Mouse (Mus musculus) brown adipose tissue, adult 24 weeks (tissue): ENCODE measurements at regions not wholly inside any gene's neighbourhood (a gene's known extent, or its start where the extent isn't known, plus 50 kb on each side); places are given as distances from the start of the nearest gene placed in this dataset.

ENCODE experiments used
- H3K27ac ChIP-seq: fragments of 200-500 bp; replicated peaks from 2 replicates; pipeline ENCODE4 v1.5.1; 2012; ENCODE audit warnings: low read depth, mild to moderate bottlenecking, low read length
- H3K4me1 ChIP-seq: fragments of 200-500 bp; 2 replicates; pipeline ENCODE4 v1.6.1; 2012; ENCODE audit warnings: low read length, mixed read lengths; ENCODE audit not compliant: control insufficient read depth, insufficient read depth, insufficient read length
- H3K4me3 ChIP-seq: fragments of 200-500 bp; 2 replicates; pipeline ENCODE4 v1.5.1; 2012; ENCODE audit warnings: low read depth, mild to moderate bottlenecking, low read length, moderate library complexity; ENCODE audit not compliant: insufficient read depth

GRCm38 (mm10) chr14:105402556-105402955 lies 144.2 kb downstream of the Ndfip2 start:
- Histone ChIP-seq H3K4me1 (no peaks in the 10 kb centered on the region), H3K4me3 (no peak overlapping the region), H3K27ac (no peak overlapping the region)

DNA sequence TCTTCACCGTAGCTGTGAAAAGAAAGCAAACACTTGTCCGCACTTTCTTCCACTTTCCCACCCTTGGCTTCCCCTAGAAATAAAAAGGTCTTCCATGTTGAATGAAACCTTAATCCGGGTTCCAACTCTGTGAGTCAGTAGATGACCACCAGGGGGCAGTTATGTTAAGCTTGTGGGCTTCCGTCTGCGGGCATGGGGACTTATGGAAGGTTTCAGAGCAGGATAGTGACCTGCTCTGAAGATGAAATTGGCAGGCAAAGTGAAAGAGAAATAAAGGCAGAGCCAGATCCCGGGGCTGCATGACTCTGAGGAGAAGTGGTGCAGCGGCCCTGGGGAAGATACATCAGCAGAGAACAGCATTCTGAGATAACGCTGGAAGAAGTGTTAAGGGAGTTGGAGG lies 139.1 kb downstream of the Ndfip2 start:
- H3K4me1 ChIP-seq: no peaks in the 10 kb centered on the region
- no peak overlapping the region for H3K27ac ChIP-seq
- no peak overlapping the region for H3K4me3 ChIP-seq

DNA sequence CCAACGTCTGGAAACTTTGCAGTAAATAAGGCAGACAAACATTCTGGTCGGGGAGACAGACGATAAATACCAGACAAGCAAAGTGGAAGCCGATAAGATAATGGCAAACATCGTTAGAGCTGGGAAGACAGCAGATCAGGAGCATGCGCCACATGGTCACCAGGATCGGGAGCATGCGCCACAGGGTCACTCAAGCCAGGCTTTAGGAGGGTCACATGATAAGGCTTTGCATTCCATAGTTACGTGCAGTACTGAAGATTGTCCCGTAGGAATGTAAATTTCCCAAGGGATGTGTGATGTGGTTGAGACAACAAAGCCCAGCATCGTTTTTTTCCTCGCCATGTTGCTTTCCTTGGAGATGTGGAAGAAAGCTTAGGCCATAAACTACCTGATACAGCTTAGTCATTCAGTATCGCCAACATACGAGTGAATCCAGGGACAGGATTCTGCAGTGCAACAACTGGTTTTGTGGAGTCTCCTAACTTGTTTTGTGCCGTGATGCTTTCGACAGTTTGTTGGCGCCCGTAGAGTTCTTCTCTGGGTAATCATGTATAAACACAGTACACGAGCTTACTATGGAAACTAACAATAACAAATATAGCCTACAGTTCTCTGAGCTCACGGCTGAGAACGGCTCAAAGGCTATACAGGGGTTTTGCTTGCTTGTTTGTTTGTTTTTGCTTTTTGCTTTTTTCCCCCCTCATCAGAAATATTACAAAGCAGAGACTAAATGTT lies 133.9 kb downstream of the Ndfip2 start:
- H3K27ac ChIP-seq: no peak overlapping the region
- H3K4me1 ChIP-seq: no peaks in the 10 kb centered on the region
- no peak overlapping the region for H3K4me3 ChIP-seq

DNA sequence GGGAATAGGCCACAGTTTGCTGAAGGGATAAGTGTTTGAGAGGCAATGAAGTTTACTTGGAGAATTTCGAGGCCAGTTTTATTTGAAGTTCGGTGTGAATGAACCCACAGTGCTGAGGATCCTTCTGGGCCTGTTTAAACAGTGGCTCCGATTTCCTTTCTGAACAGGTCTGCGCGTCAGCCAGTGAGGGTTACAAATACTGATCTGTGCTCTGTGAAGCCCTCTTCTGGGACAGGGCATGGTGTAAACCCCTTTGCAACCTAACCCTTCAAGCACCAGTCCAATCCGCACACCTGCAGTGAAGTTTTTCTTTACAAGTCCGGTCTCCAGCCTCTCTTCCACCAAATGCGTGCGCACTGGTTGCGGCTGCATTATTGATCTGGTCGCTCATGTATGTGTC lies 133.1 kb downstream of the Ndfip2 start:
- H3K27ac ChIP-seq: no peak overlapping the region

DNA sequence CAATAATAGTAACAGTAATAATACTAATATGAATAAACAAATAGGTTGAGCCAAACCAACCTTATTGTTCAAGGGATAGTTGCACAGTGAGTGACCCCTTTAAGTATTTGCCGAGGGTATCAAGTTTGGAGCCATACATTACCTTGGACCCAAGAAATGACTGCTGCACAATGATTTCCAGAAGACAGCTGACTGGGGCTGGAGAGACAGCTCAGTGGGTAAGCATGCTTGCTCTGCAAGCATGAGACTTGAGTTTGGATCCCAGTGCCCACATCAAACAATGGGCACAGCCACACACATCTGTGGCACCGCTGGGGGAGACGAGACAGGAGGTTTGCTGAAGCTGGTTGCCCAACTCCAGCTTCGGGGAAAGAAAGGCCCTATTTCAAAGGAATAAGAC lies 126.7 kb downstream of the Ndfip2 start:
- H3K4me1 ChIP-seq: no peaks in the 10 kb centered on the region
- H3K27ac ChIP-seq: no peak overlapping the region
- no peak overlapping the region for H3K4me3 ChIP-seq

More for the DNA sequence above, 133.1 kb downstream of the Ndfip2 start:
- H3K4me3 ChIP-seq: no peak overlapping the region
- no peaks in the 10 kb centered on the region for H3K4me1 ChIP-seq

- H3K4me1 ChIP-seq: no peaks in the 10 kb centered on the region
- H3K27ac ChIP-seq: no peak overlapping the region
- no peak overlapping the region for H3K4me3 ChIP-seq
Observed at GRCm38 (mm10) chr14:105383382-105383781, 125.0 kb downstream of the Ndfip2 start.

DNA sequence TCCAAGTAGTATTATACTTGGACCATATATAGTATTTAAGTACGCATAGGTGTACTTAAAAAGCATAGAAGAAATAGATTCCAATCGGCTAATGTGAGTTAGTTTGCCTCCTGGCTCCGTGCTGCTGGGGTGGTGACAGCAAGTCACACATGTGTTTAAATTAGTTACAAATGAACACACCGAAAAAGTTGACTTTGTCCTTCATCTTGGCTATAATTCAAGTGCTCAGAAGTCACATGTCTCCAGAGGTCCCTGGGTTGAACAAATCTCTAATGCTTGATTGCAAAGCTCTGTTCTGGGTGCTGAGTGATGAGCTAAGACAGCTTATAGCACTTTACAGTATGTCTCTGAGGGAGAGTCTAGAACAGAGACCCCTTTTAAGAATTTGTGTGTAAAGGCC lies 121.7 kb downstream of the Ndfip2 start:
- H3K4me1 ChIP-seq: no peaks in the 10 kb centered on the region
- no peak overlapping the region for H3K4me3 ChIP-seq

DNA sequence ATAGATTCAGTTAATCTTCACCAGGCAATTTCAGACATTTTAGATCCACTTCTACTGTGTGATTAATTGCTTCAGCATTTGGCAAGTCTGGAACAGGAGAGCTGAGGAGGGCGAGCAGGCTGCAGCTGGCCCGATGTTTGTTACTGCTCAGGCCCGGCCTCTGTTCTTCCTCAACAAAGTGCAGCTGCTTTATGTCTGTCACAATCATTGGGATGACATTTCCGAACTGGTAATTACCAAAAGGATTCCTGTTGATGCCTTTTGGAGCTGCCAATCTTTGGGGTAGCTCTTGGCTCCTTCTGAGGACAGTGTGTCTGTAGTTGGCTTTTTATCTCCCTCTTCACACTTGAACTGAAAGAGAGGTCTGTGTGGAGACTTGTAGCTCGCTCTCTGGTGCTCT lies 119.4 kb downstream of the Ndfip2 start:
- Histone ChIP-seq H3K27ac (no peak overlapping the region), H3K4me1 (no peaks in the 10 kb centered on the region), H3K4me3 (no peak overlapping the region)

More for the DNA sequence above, 121.7 kb downstream of the Ndfip2 start:
- H3K27ac ChIP-seq: no peak overlapping the region

DNA sequence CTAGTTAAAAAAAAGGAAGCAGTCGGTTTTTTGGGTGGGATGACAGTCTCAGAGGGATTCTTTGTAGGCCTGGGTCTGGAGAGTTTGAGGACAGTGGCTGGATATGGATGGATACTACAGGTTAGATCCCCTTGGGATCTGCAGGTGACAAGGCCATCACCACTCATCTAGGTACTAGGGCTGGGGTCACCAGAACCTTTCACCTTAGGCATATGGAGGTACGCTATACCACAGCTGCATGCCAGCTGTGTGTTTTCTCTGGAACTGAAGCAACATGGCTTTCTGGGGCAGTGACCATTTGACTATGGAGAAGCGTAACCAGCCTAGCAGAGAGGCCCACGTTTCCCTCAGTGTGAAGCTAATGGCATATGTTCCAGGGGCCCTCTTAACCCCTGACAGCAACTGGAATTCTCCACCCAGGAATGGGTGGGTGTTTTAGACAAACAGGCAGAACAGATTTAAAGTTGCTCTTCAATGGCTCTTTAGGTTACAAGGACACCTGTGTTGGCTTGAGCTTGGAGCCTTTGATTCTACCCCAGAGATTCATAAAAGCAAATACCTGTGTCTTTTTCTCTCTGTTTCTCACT lies 118.8 kb downstream of the Ndfip2 start:
- H3K4me3 ChIP-seq: no peak overlapping the region
- no peaks in the 10 kb centered on the region for H3K4me1 ChIP-seq
- no peak overlapping the region for H3K27ac ChIP-seq

GRCm38 (mm10) chr14:105369637-105370435 lies 111.5 kb downstream of the Ndfip2 start:
- Histone ChIP-seq H3K4me1 (no peaks in the 10 kb centered on the region), H3K4me3 (no peak overlapping the region), H3K27ac (no peak overlapping the region)

DNA sequence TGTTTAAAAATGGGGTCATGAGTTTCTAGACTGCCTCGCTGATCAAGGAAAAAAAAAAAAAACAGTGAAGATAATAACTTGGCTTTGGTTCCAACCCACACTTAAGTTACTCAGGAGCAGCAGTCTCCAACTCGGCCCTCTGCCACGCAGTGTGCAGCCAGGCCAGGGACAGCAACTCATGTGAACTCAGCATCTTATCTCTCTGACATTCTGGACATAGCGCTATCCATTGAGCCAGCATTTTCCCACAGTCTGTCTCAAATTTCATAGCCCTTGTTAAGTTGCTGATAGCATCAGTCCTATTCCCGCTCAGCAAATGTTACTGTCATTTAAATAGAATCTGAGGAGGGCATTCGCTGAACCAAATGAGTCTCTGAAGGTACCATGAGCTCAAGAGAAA lies 102.2 kb downstream of the Ndfip2 start:
- no peak overlapping the region for H3K4me3 ChIP-seq
- no peak overlapping the region for H3K27ac ChIP-seq
- H3K4me1 ChIP-seq: no peaks in the 10 kb centered on the region

DNA sequence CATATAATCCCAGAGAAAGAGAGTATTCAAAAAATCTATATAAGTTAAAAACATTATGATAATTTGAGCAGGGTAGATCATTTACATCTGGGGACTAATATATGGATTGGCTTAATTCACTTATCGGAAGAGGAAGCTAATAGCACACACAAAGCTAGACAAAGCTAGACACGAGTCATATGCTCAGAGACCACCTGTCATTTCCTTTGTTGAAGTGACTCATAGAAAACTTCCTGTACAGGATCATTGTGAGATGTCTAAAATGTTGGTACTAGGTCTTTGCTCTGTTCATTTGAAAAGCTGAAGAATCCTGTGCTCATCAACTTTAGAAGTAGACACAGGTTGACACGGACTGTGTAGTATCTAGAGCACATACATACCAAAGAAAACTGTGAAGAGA lies 101.5 kb downstream of the Ndfip2 start:
- no peaks in the 10 kb centered on the region for H3K4me1 ChIP-seq
- no peak overlapping the region for H3K4me3 ChIP-seq
- H3K27ac ChIP-seq: no peak overlapping the region
